Mouse (Mus musculus): ENCODE data around the gene Chil6. TPM values are rescaled to one million over a fixed set of nuclear protein-coding genes. Genes with fewer than 3 reads are reported as not detected.

Chil6 gene
- not detected for total RNA-seq (2021)

DNA sequence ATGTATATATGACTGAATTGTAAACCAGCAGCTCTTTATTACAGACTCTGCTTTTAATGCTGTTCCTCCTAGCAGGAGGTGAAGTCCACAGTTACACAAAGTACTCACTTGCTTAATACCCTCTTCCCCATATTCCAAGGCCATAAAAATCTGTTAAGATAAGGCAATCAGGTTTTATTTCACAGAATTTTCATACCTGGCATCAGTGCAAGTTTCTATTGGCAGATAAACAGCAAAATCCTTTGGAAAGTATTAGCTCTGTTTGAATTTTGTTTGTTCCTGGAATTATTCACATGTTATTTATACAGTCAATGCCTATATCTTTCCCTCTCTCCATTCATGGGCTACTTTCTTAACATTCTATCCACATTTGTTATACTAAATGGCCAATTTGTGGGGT, at the start of gene Chil6:
Gene Chil6, minus strand, starts transcription at position 101 of the 400 bp plus-strand sequence.
- DNase-seq = no peak

- DNase-seq = no peak
Observed at GRCm38 (mm10) chr3:106452616-106453015, 46.6 kb upstream of the Chil6 start.

DNA sequence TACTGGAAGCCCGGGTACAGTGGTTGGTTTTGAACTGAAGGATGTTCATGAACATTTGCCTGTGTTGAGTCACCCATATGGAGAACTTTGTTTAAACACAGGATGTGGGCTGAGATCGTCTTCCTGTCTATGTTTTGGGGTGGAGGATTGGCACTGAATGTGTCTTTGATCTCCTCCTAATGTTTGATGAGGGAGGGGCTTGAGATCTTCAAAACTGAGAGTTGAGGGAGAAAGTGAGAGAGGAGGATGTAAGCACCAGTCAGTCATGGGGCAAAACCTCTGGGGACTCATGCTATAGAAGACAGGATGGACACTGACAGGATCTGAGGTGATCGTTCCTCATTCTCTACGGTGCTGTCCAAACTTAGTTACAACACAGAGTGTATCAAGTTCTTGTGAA, 43.6 kb upstream of the Chil6 start:
- DNase-seq = no peak

DNA sequence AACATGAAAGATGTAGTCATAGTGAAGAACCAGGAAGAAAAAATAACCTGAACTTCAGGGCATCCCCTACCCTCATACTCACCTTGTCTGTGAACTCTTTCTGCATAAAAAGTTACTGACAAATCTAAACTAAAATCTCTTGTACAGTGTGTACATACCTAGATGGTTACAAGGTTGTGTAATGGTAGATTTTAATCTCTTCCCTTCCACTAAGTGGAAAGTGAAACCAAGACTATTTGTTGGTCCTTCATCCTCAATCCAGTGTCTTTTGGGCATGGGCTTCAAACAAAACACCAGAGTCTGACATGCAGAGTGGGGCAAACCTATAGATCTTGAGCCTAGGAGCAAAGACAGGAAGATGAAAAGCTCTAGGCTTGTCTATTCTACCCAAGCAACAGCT, 43.0 kb upstream of the Chil6 start:
- no peak for DNase-seq

GRCm38 (mm10) chr3:106448571-106448970, 42.6 kb upstream of the Chil6 start:
- DNase-seq = peak; percentile 16

Other genes starting within 250 kb of the Chil6 start
- under 1 TPM; 0.29 to 0.33 TPM for gene Chil3, start 238.6 kb downstream of the Chil6 start, total RNA-seq (2021)
- not detected for gene Chil4, start 186.7 kb downstream of the Chil6 start, total RNA-seq (2021)
- gene Dennd2d, start 76.2 kb upstream of the Chil6 start, total RNA-seq (2021) = under 1 TPM; 0.62 to 0.65 TPM
- gene Dram2, start 141.6 kb upstream of the Chil6 start, total RNA-seq (2021) = 10 to 100 TPM; 64.3 to 71.8 TPM
- gene Cept1, start 141.6 kb upstream of the Chil6 start, total RNA-seq (2021) = 10 to 100 TPM; 17.0 to 17.1 TPM

Measured in heart, postnatal 4 days (tissue).